Mouse (Mus musculus): Measurements from ENCODE around the gene Scaf8. TPM values are rescaled to one million over a fixed set of nuclear protein-coding genes. Genes with fewer than 3 reads are reported as not detected.

Gene Scaf8
- polyA plus RNA-seq (2017; shearing (Covaris generic)) = 10 to 100 TPM; 59.7 to 73.2 TPM

GRCm38 (mm10) chr17:3114720-3115379 lies at the start of gene Scaf8:
Scaf8 (plus strand) TSS chr17:3114972.

Other genes with a start within 250 kb of the Scaf8 start
- 1 to 10 TPM; 1.0 to 1.8 TPM for gene Tiam2, start 211.6 kb downstream of the Scaf8 start, polyA plus RNA-seq (2017; shearing (Covaris generic))